In the genomic region with DNA sequence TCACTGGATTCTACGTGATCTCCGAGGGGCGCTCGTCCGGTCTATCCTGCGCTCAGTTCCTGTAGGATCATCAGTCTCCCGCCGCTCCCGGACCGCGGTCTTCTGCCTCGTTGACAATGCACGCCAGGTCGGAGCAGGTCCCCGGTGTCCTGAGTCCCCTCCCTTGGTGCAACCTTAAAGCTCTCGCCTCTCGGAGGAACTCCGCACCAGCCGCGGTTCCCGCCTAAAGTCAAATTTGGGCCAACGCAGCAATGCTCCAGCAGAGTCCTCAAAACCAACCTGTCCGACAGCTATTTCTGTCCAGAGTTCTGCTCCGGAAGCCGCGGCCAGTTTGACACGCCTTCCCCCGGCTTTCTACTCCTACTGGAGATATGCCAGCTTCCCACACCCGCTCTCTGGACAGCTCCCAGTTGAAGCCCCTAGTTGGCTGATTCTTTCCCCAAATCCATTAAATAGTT, we compare ENCODE assay signal across 8 mouse cellular contexts. TPM values are rescaled to one million over a fixed set of nuclear protein-coding genes. Genes with fewer than 3 reads are reported as not detected.
A peak's percentile ranks its signal among the peaks of the same experiment; 100 is the strongest.
DNase-seq lines count a peak whose midpoint lies in the region; ATAC-seq lines count a peak whose summit lies in the region.

A gene (minus strand): TSS at position 288 of the 458 bp plus-strand sequence.

- intact Hi-C loops in heart, postnatal 10 days (cut with DNase I): no loop called here

- ATAC-seq in erythroblast, adult 5-6 weeks (replicated peaks; ENCODE audit: low FRiP score, poor library complexity, severe bottlenecking): peak; percentile 73

- peak; percentile 19 for DNase-seq in A20 (ENCODE audit: low read depth, low spot score)
- DNase-seq in WW6 (ENCODE audit: low read depth, low spot score): peak; percentile 42
- peak; percentile 66 to 74 for DNase-seq in heart, postnatal 10 days
- peak; percentile 71 to 81 for DNase-seq in kidney, postnatal 4 days
- peak; percentile 53 for DNase-seq in mesoderm, embryonic 11.5 days (ENCODE audit: low read depth, low spot score)
- peak; percentile 59 to 63 for DNase-seq in spleen, postnatal 10 days (ENCODE audit: low spot score in 2 of 2)
- no peak for DNase-seq in left cerebral cortex, adult 8-10 months (ENCODE audit: low spot score in 2 of 2)

RNA-seq across cellular contexts. Expression of the gene that starts here (rescaled TPM):
- total RNA-seq in erythroblast, adult 5-6 weeks (2015; ENCODE audit: low replicate concordance): 9.4 and 29.2 TPM in 2 replicates
- total RNA-seq in erythroblast, adult 5-6 weeks (2017; ENCODE audit: low replicate concordance): 11.8 and 12.0 TPM in 2 replicates
- total RNA-seq in heart, postnatal 10 days (2021): 1 to 10 TPM; 4.6 to 4.8 TPM
- under 1 TPM in 2 of 4 experiments, not detected in 2; 0.30 to 0.33 TPM for total RNA-seq in left cerebral cortex, adult 8-10 months (2022)

Comparison
In these comparisons a context has a peak if more than half of its experiments do, and no peak if none do; other contexts are left out.
1. RNA of the gene that starts here (total RNA-seq): 9.4 to 29.2 TPM in erythroblast, adult 5-6 weeks and 4.6 to 4.8 TPM in heart, postnatal 10 days; 0.30 to 0.33 TPM in left cerebral cortex, adult 8-10 months; every median in the first group is over 4 times any median in the second.
2. DNase-seq: peak in A20 (single experiment), WW6 (single experiment), heart, postnatal 10 days (2 of 2), kidney, postnatal 4 days (2 of 2), mesoderm, embryonic 11.5 days (single experiment) and spleen, postnatal 10 days (2 of 2); none in left cerebral cortex, adult 8-10 months (0 of 2).